Mouse (Mus musculus): ENCODE results near the gene Washc2. TPM values are rescaled to one million over a fixed set of nuclear protein-coding genes. Genes with fewer than 3 reads are reported as not detected.
"Not testable (repeated sequence)": the region's sequence is repeated elsewhere in the genome, so short reads cannot be mapped to it uniquely, and the experiment has no call there.

Gene Washc2
- 27.1 and 30.0 TPM in 2 replicates for polyA plus RNA-seq (2015; fragmentation: Nextera tagmentation; extraction: Ambion mirVana)

GRCm38 (mm10) chr6:116207729-116208534 is at the start of gene Washc2:
Washc2 (plus strand) TSS chr6:116208038.
- peak; percentile 91 for DNase-seq (ENCODE audit: low spot score)

GRCm38 (mm10) chr6:116166383-116166782 is 41.5 kb upstream of the Washc2 start:
- no peak for DNase-seq (ENCODE audit: low spot score)

- DNase-seq (ENCODE audit: low spot score) = not testable (repeated sequence)
These were observed 34.2 kb upstream of the Washc2 start for GRCm38 (mm10) chr6:116173511-116174099.

GRCm38 (mm10) chr6:116178376-116178775 is 29.5 kb upstream of the Washc2 start:
- DNase-seq (ENCODE audit: low spot score) = no peak

GRCm38 (mm10) chr6:116180731-116181130 is 27.1 kb upstream of the Washc2 start:
- no peak for DNase-seq (ENCODE audit: low spot score)

- no peak for DNase-seq (ENCODE audit: low spot score)
These were observed 24.3 kb upstream of the Washc2 start for GRCm38 (mm10) chr6:116183509-116183908.

- no peak for DNase-seq (ENCODE audit: low spot score)
These were observed 21.4 kb upstream of the Washc2 start for GRCm38 (mm10) chr6:116186485-116186884.

- DNase-seq (ENCODE audit: low spot score) = peak; percentile 46
These were observed 18.4 kb upstream of the Washc2 start for GRCm38 (mm10) chr6:116189417-116189816.

GRCm38 (mm10) chr6:116192809-116193311 is 15.0 kb upstream of the Washc2 start:
- no peak for DNase-seq (ENCODE audit: low spot score)

GRCm38 (mm10) chr6:116193394-116194393 is 14.1 kb upstream of the Washc2 start, which contains the start of gene Tmcc1:
Tmcc1 (minus strand) TSS chr6:116193486.
- DNase-seq (ENCODE audit: low spot score) = peak; percentile 99

- DNase-seq (ENCODE audit: low spot score) = no peak
These were observed 12.0 kb upstream of the Washc2 start for GRCm38 (mm10) chr6:116195811-116196210.

GRCm38 (mm10) chr6:116198173-116198572 is 9.7 kb upstream of the Washc2 start:
- DNase-seq (ENCODE audit: low spot score) = peak; percentile 66

GRCm38 (mm10) chr6:116199682-116200081 is 8.2 kb upstream of the Washc2 start:
- no peak for DNase-seq (ENCODE audit: low spot score)

- no peak for DNase-seq (ENCODE audit: low spot score)
These were observed 19.9 kb downstream of the Washc2 start for GRCm38 (mm10) chr6:116227767-116228166.

- peak; percentile 68 for DNase-seq (ENCODE audit: low spot score)
These were observed 21.1 kb downstream of the Washc2 start for GRCm38 (mm10) chr6:116228785-116229525.

GRCm38 (mm10) chr6:116234821-116235220 is 27.0 kb downstream of the Washc2 start:
- not testable (repeated sequence) for DNase-seq (ENCODE audit: low spot score)

GRCm38 (mm10) chr6:116235336-116235735 is 27.5 kb downstream of the Washc2 start:
- no peak for DNase-seq (ENCODE audit: low spot score)

GRCm38 (mm10) chr6:116238083-116238482 is 30.2 kb downstream of the Washc2 start:
- no peak for DNase-seq (ENCODE audit: low spot score)

GRCm38 (mm10) chr6:116240371-116240770 is 32.5 kb downstream of the Washc2 start:
- no peak for DNase-seq (ENCODE audit: low spot score)

- no peak for DNase-seq (ENCODE audit: low spot score)
These were observed 51.8 kb downstream of the Washc2 start for GRCm38 (mm10) chr6:116259649-116260048.

Data from thymus, postnatal 0 days (tissue).